Mouse (Mus musculus): ENCODE results near the gene Rimbp2. TPM values are rescaled to one million over a fixed set of nuclear protein-coding genes. Genes with fewer than 3 reads are reported as not detected.
"Not testable (repeated sequence)": the region's sequence is repeated elsewhere in the genome, so short reads cannot be mapped to it uniquely, and the experiment has no call there.

Rimbp2 gene
- polyA plus RNA-seq, 1 experiment from 2014 or later, result 0.42 TPM

- H3K4me3 ChIP-seq; H3K36me3 ChIP-seq; H3K9me3 ChIP-seq (replicated peaks); H3K27ac ChIP-seq (replicated peaks); DNase-seq (ENCODE audit: low spot score); H3K4me1 ChIP-seq; H3K27me3 ChIP-seq (ENCODE audit: low read depth, poor library complexity, severe bottlenecking): not testable (repeated sequence)
- WGBS, result 93% methylated on average over 11 of the region's 11 CpGs
Observed at GRCm38 (mm10) chr5:128720461-128720860, 232.8 kb downstream of the Rimbp2 start.

- Histone ChIP-seq H3K4me3 (no peak overlapping the region), H3K27ac (replicated peaks) (no peak overlapping the region), H3K9me3 (replicated peaks) (peaks cover 3% of the 10 kb centered on the region; the same call in 1 of the 2 replicates), H3K36me3 (no peaks in the 10 kb centered on the region), H3K27me3 (ENCODE audit: low read depth, poor library complexity, severe bottlenecking) (no peaks in the 10 kb centered on the region; the same call in 1 of the 2 replicates), H3K4me1 (peaks cover 13% of the 10 kb centered on the region)
- no peak for DNase-seq (ENCODE audit: low spot score)
- 79% methylated on average over 16 of the region's 16 CpGs for WGBS
Observed at GRCm38 (mm10) chr5:128715171-128715570, 238.1 kb downstream of the Rimbp2 start.

GRCm38 (mm10) chr5:128711847-128712246 lies 241.4 kb downstream of the Rimbp2 start:
- no peak overlapping the region for H3K4me3 ChIP-seq
- H3K27ac ChIP-seq (replicated peaks), result no peak overlapping the region
- no peaks in the 10 kb centered on the region for H3K9me3 ChIP-seq (replicated peaks)
- H3K36me3 ChIP-seq, result no peaks in the 10 kb centered on the region
- H3K4me1 ChIP-seq, result peaks cover 28% of the 10 kb centered on the region
- 90% methylated on average over 6 of the region's 6 CpGs for WGBS
- DNase-seq (ENCODE audit: low spot score), result peak; percentile 42
- H3K27me3 ChIP-seq (ENCODE audit: low read depth, poor library complexity, severe bottlenecking), result no peaks in the 10 kb centered on the region; the same call in 1 of the 2 replicates

GRCm38 (mm10) chr5:128710596-128710995 lies 242.7 kb downstream of the Rimbp2 start:
- Histone ChIP-seq H3K36me3 (no peaks in the 10 kb centered on the region), H3K27me3 (ENCODE audit: low read depth, poor library complexity, severe bottlenecking) (no peaks in the 10 kb centered on the region; the same call in 1 of the 2 replicates), H3K4me3 (no peak overlapping the region), H3K27ac (replicated peaks) (0 out of 2 replicates have a peak overlapping the region, but pooled peaks have one; percentile 23), H3K4me1 (peaks cover 28% of the 10 kb centered on the region), H3K9me3 (replicated peaks) (no peaks in the 10 kb centered on the region; the same call in 1 of the 2 replicates)
- no peak for DNase-seq (ENCODE audit: low spot score)
- WGBS, result 32% methylated on average over 8 of the region's 8 CpGs

- 81% methylated on average over 5 of the region's 5 CpGs for WGBS
- H3K9me3 ChIP-seq (replicated peaks), result no peaks in the 10 kb centered on the region; the same call in 1 of the 2 replicates
- 0 out of 2 replicates have a peak overlapping the region, but pooled peaks have one; percentile 46 for H3K27ac ChIP-seq (replicated peaks)
- H3K27me3 ChIP-seq (ENCODE audit: low read depth, poor library complexity, severe bottlenecking), result no peaks in the 10 kb centered on the region
- H3K4me3 ChIP-seq, result no peak overlapping the region
- DNase-seq (ENCODE audit: low spot score), result no peak
- peaks cover 28% of the 10 kb centered on the region for H3K4me1 ChIP-seq
- no peaks in the 10 kb centered on the region for H3K36me3 ChIP-seq
Observed at GRCm38 (mm10) chr5:128708929-128709328, 244.4 kb downstream of the Rimbp2 start.

Other genes starting within 250 kb of the Rimbp2 start
- gene Stx2, start 55.1 kb upstream of the Rimbp2 start, polyA plus RNA-seq (2016; fragmentation: Nextera tagmentation; extraction: Ambion mirVana), result 26.5 and 26.6 TPM in 2 replicates
- 965 and 1,091 TPM in 2 replicates for gene Ran, start 66.6 kb upstream of the Rimbp2 start, polyA plus RNA-seq (2016; fragmentation: Nextera tagmentation; extraction: Ambion mirVana)
- 0.09 and 0.16 TPM in 2 replicates for gene Adgrd1, start 143.3 kb upstream of the Rimbp2 start, polyA plus RNA-seq (2016; fragmentation: Nextera tagmentation; extraction: Ambion mirVana)

Data from midbrain, embryonic 10.5 days (tissue).